Mouse (Mus musculus): Measurements from ENCODE around the gene Tarsl2.

DNA sequence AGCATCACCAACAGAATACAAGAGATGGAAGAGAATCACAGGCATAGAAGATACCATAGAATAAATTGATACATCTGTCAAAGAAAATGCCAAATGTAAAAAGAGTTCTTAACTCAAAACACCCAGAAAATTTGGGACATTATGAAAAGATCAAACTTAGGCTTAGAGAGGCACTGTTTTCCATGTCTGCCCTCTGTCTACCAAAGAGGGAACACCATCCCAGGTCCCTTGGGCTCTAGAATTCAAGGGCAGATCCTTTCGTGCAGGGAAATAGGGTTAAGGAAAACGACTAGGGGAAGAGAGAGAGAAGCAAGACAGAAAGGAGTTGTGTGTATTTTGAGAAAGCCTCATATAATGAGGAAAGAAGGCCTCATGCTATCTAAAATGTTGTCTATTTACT, 19.2 kb upstream of the Tarsl2 start:
- TF ChIP-seq POLR2A (IDR thresholded peaks at IDR 0.05; ENCODE audit: low read depth, low read length) (no peak), CTCF (IDR thresholded peaks at IDR 0.05; ENCODE audit: extremely low read depth, insufficient read depth, insufficient read length, insufficient replicate concordance) (no peak)

Data from spleen, adult 2 months (tissue).